Mouse (Mus musculus) thymus, postnatal 14 days (tissue): ENCODE results near the gene Gm42957.
"Not testable (repeated sequence)": the region's sequence is repeated elsewhere in the genome, so short reads cannot be mapped to it uniquely, and the experiment has no call there.

ENCODE experiments used
- DNase-seq: peaks from one replicate; pipeline ENCODE4 v3.0.0; 2021

The Gm42957 gene

GRCm38 (mm10) chr3:96629729-96630600, 5.3 kb upstream of the Gm42957 start, which contains the start of gene Rbm8a:
Rbm8a (plus strand) TSS chr3:96629933.
- DNase-seq, result peak; percentile 95

GRCm38 (mm10) chr3:96632058-96632457, 3.2 kb upstream of the Gm42957 start:
- DNase-seq, result no peak

GRCm38 (mm10) chr3:96634015-96634414, 1.3 kb upstream of the Gm42957 start:
- no peak for DNase-seq

GRCm38 (mm10) chr3:96635906-96636305, 632 bp downstream of the Gm42957 start:
- no peak for DNase-seq

- peak; percentile 16 for DNase-seq
Measured at GRCm38 (mm10) chr3:96636448-96636847, 1.2 kb downstream of the Gm42957 start.

- peak; percentile 81 for DNase-seq
Measured at GRCm38 (mm10) chr3:96639219-96639618, 3.9 kb downstream of the Gm42957 start.

- DNase-seq, result peak; percentile 18
Measured at GRCm38 (mm10) chr3:96645018-96645649, 9.9 kb downstream of the Gm42957 start, which contains the start of gene Itga10. Itga10 (plus strand) TSS chr3:96645584.

- no peak for DNase-seq
Measured at GRCm38 (mm10) chr3:96647365-96647764, 12.1 kb downstream of the Gm42957 start.

- no peak for DNase-seq
Measured at GRCm38 (mm10) chr3:96660901-96661300, 25.6 kb downstream of the Gm42957 start.

- DNase-seq, result no peak
Measured at GRCm38 (mm10) chr3:96662731-96663316, 27.6 kb downstream of the Gm42957 start.

GRCm38 (mm10) chr3:96663432-96664239, 28.4 kb downstream of the Gm42957 start:
- peak; percentile 72 for DNase-seq

- not testable (repeated sequence) for DNase-seq
Measured at GRCm38 (mm10) chr3:96665732-96666363, 30.6 kb downstream of the Gm42957 start.

- DNase-seq, result no peak
Measured at GRCm38 (mm10) chr3:96666916-96667315, 31.6 kb downstream of the Gm42957 start.

GRCm38 (mm10) chr3:96667316-96667715, 32.0 kb downstream of the Gm42957 start:
- peak; percentile 43 for DNase-seq

- DNase-seq, result no peak
Measured at GRCm38 (mm10) chr3:96668424-96669067, 33.3 kb downstream of the Gm42957 start.

- peak; percentile 83 for DNase-seq
Measured at GRCm38 (mm10) chr3:96669727-96670468, 34.6 kb downstream of the Gm42957 start, which contains the start of gene Ankrd35. Ankrd35 (plus strand) TSS chr3:96670131.

GRCm38 (mm10) chr3:96671519-96671918, 36.2 kb downstream of the Gm42957 start:
- no peak for DNase-seq

- DNase-seq, result no peak
Measured at GRCm38 (mm10) chr3:96673514-96673913, 38.2 kb downstream of the Gm42957 start.

- no peak for DNase-seq
Measured at GRCm38 (mm10) chr3:96674442-96674841, 39.2 kb downstream of the Gm42957 start.

GRCm38 (mm10) chr3:96675171-96675570, 39.9 kb downstream of the Gm42957 start:
- DNase-seq, result no peak

GRCm38 (mm10) chr3:96675690-96676089, 40.4 kb downstream of the Gm42957 start:
- no peak for DNase-seq
